Comparison of ENCODE assay signal across 30 mouse cellular contexts in the genomic region with DNA sequence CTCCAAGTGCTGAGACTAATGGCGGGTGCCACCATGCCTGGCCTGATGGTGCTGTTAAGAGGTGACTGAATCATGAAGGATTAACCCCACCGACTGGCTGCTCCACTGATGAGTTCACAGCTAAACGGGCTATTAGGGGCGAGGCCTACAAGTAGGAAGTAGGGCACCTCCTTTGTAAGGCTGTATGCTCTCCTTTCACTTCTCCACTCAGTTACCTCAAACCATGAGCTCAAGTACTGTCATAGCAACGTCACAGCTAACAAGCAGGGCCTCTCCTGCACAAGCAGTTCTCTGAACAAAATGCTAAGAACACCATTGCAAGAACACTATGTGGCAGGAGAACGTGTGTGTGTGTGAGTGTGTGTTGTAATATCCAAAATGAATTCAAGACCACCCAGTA. TPM values are rescaled to one million over a fixed set of nuclear protein-coding genes. Genes with fewer than 3 reads are reported as not detected.
DNase-seq lines count a peak whose midpoint lies in the region; ATAC-seq and TF ChIP-seq lines count a peak whose summit lies in the region.
"Had no signal": no experiment of that assay in that cellular context is flagged by ENCODE, and none has a peak within 500 bp of the region (broad histone marks: within the 10 kb centered on the region; RNA-seq: fewer than 3 reads in every experiment).

No protein-coding gene starts in this region.

- H3K36me3 ChIP-seq in lung, postnatal 0 days (ENCODE audit: insufficient read depth, low read length), result peaks cover 4% of the 10 kb centered on the region; the same call in 1 of the 2 replicates
- H3K36me3 ChIP-seq in megakaryocyte, embryonic 14.5 days (replicated peaks; ENCODE audit: low read length), result peaks cover 51% of the 10 kb centered on the region

- WGBS in lung, postnatal 0 days, result 72% methylated on average over 6 of the region's 6 CpGs

- no peak overlapping the region for H3K27ac ChIP-seq in lung, postnatal 0 days (ENCODE audit: low read length)
- H3K27ac ChIP-seq: embryonic facial prominence, embryonic 10.5 days; embryonic facial prominence, embryonic 15.5 days; forebrain, embryonic 13.5 days; heart, embryonic 13.5 days; hindbrain, embryonic 14.5 days; limb, embryonic 12.5 days; liver, embryonic 15.5 days; midbrain, embryonic 13.5 days; stomach, postnatal 0 days had no signal

- H3K4me3 ChIP-seq in lung, postnatal 0 days (ENCODE audit: low read depth, low read length), result no peak overlapping the region
- peak overlapping the region; percentile 70 for H3K4me3 ChIP-seq in megakaryocyte, embryonic 14.5 days (replicated peaks)
- H3K4me3 ChIP-seq: embryonic facial prominence, embryonic 10.5 days; embryonic facial prominence, embryonic 15.5 days; forebrain, embryonic 13.5 days; heart, embryonic 13.5 days; limb, embryonic 12.5 days; liver, embryonic 15.5 days; midbrain, embryonic 13.5 days had no signal

- peak; percentile 48 for DNase-seq in lung, postnatal 0 days (ENCODE audit: low spot score)
- no peak for DNase-seq in lung, postnatal 10 days
- peak; percentile 45 for DNase-seq in MN1 (ENCODE audit: low spot score)
- no peak for DNase-seq in layer of hippocampus, adult 9-10 months (ENCODE audit: low spot score)
- no peak for DNase-seq in cerebellum, postnatal 4 days (ENCODE audit: low spot score in 2 of 2)
- no peak for DNase-seq in gastrocnemius, postnatal 25 days
- DNase-seq: adrenal gland, postnatal 36 days; cerebellum, adult 9-11 months; gastrocnemius, postnatal 14 days; heart, adult 18-20 months; heart, postnatal 10 days; kidney, adult 9 months; kidney, postnatal 10 days; lung, embryonic 14.5 days; lung, postnatal 36 days; right cerebral cortex, postnatal 14 days; spleen, adult 18-20 months; thymus, adult 18-20 months; thymus, postnatal 4 days had no signal

- H3K9ac ChIP-seq in lung, postnatal 0 days (replicated peaks; ENCODE audit: low read depth), result no peak overlapping the region
- H3K9ac ChIP-seq: embryonic facial prominence, embryonic 15.5 days; forebrain, embryonic 13.5 days; heart, embryonic 13.5 days; hindbrain, embryonic 14.5 days; limb, embryonic 12.5 days; liver, embryonic 15.5 days; lung, embryonic 14.5 days; midbrain, embryonic 13.5 days had no signal

- no peaks in the 10 kb centered on the region; the same call in 1 of the 2 replicates for H3K4me1 ChIP-seq in lung, postnatal 0 days (ENCODE audit: insufficient read depth, low read depth, low read length)
- H3K4me1 ChIP-seq in megakaryocyte, embryonic 14.5 days, result peaks cover 83% of the 10 kb centered on the region

- no peaks in the 10 kb centered on the region for H3K9me3 ChIP-seq in lung, postnatal 0 days (ENCODE audit: low read length)
- H3K9me3 ChIP-seq in megakaryocyte, embryonic 14.5 days, result no peaks in the 10 kb centered on the region
- H3K9me3 ChIP-seq: embryonic facial prominence, embryonic 10.5 days; embryonic facial prominence, embryonic 15.5 days; forebrain, embryonic 13.5 days; heart, embryonic 13.5 days; limb, embryonic 12.5 days; liver, embryonic 15.5 days; midbrain, embryonic 13.5 days had no signal

- no peak for ATAC-seq in lung, postnatal 0 days
- ATAC-seq: forebrain, embryonic 13.5 days; intestine, postnatal 0 days; midbrain, embryonic 13.5 days had no signal

- no peaks in the 10 kb centered on the region for H3K27me3 ChIP-seq in lung, postnatal 0 days (replicated peaks; ENCODE audit: insufficient read depth, low read length)
- H3K27me3 ChIP-seq in megakaryocyte, embryonic 14.5 days (replicated peaks), result no peaks in the 10 kb centered on the region
- H3K27me3 ChIP-seq: embryonic facial prominence, embryonic 15.5 days; forebrain, embryonic 13.5 days; heart, embryonic 13.5 days; limb, embryonic 12.5 days; liver, embryonic 15.5 days; midbrain, embryonic 13.5 days had no signal

- TF ChIP-seq CTCF in lung, postnatal 0 days (IDR thresholded peaks at IDR 0.05), result no peak

- no peak for TF ChIP-seq EP300 in lung, postnatal 0 days (IDR thresholded peaks at IDR 0.05)

- no peak overlapping the region for H3K4me2 ChIP-seq in lung, postnatal 0 days (replicated peaks; ENCODE audit: low read depth, low read length)
- H3K4me2 ChIP-seq: embryonic facial prominence, embryonic 15.5 days; forebrain, embryonic 13.5 days; heart, embryonic 13.5 days; hindbrain, embryonic 14.5 days; limb, embryonic 12.5 days; liver, embryonic 15.5 days; lung, embryonic 14.5 days; midbrain, embryonic 13.5 days had no signal

RNA-seq across cellular contexts. Expression of gene Poldip3, which starts 3.6 kb away (rescaled TPM):
- polyA plus RNA-seq in lung, postnatal 0 days (2015; fragmentation: Nextera tagmentation; extraction: Ambion mirVana), result 77.0 and 78.8 TPM in 2 replicates
- 69.1 and 81.7 TPM in 2 replicates for polyA plus RNA-seq in megakaryocyte, embryonic 14.5 days (2012; ENCODE audit: insufficient read depth, low replicate concordance)
- 10 to 100 TPM; 16.7 to 16.9 TPM for total RNA-seq in gastrocnemius, postnatal 25 days (2021)

RNA-seq across cellular contexts. Expression of gene Rrp7a, which starts 22.9 kb away (rescaled TPM):
- 38.2 and 40.2 TPM in 2 replicates for polyA plus RNA-seq in lung, postnatal 0 days (2015; fragmentation: Nextera tagmentation; extraction: Ambion mirVana)
- polyA plus RNA-seq in megakaryocyte, embryonic 14.5 days (2012; ENCODE audit: insufficient read depth, low replicate concordance), result 23.5 and 59.4 TPM in 2 replicates
- total RNA-seq in gastrocnemius, postnatal 25 days (2021), result 10 to 100 TPM; 41.8 to 42.8 TPM

RNA-seq across cellular contexts. Expression of gene Cyb5r3, which starts 26.9 kb away (rescaled TPM):
- 170 and 183 TPM in 2 replicates for polyA plus RNA-seq in lung, postnatal 0 days (2015; fragmentation: Nextera tagmentation; extraction: Ambion mirVana)
- 127 and 215 TPM in 2 replicates for polyA plus RNA-seq in megakaryocyte, embryonic 14.5 days (2012; ENCODE audit: insufficient read depth, low replicate concordance)
- 10 to 100 TPM; 47.0 to 65.7 TPM for total RNA-seq in gastrocnemius, postnatal 25 days (2021)

RNA-seq across cellular contexts. Expression of gene Serhl, which starts 56.2 kb away (rescaled TPM):
- 50.9 and 53.9 TPM in 2 replicates for polyA plus RNA-seq in lung, postnatal 0 days (2015; fragmentation: Nextera tagmentation; extraction: Ambion mirVana)
- 4.7 and 8.1 TPM in 2 replicates for polyA plus RNA-seq in megakaryocyte, embryonic 14.5 days (2012; ENCODE audit: insufficient read depth, low replicate concordance)
- 10 to 100 TPM; 27.0 to 28.4 TPM for total RNA-seq in gastrocnemius, postnatal 25 days (2021)

Comparison
In these comparisons a context has a peak if more than half of its experiments do, and no peak if none do; other contexts are left out.
1. DNase-seq: peak in lung, postnatal 0 days (single experiment) and MN1 (single experiment); none in lung, postnatal 10 days (single experiment), layer of hippocampus, adult 9-10 months (single experiment), cerebellum, postnatal 4 days (0 of 2) and gastrocnemius, postnatal 25 days (single experiment).